Mouse (Mus musculus) cerebellum, adult 18-20 months (tissue): ENCODE measurements around the gene Gpd1.
"Not testable (repeated sequence)": the region's sequence is repeated elsewhere in the genome, so short reads cannot be mapped to it uniquely, and the experiment has no call there.

Source experiments
- DNase-seq, 2 experiments: peaks; one replicate each; pipeline ENCODE4 v3.0.0; 2021

The Gpd1 gene

GRCm38 (mm10) chr15:99717386-99718334 lies at the start of gene Gpd1:
Gpd1 (plus strand) TSS chr15:99717515.
- DNase-seq = peak; percentile 87 to 90

DNA sequence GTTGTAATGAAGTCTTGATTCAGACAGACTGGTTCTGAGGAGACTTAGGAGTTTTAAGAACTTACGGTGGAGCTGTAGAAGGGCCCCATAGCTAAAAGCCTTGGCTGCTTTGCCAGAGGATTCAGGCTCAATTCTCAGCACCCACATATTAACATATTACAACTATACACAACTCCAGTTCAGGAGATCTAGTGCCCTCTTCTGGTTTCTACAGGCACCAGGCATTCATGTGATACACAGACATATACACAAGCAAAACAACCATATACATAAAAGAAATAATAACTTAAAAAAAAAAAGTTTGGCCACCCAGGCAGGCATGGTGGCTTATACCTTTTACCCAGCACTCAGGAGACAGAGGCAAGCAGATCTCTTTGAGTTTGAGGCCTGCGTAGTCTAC lies 49.8 kb upstream of the Gpd1 start:
- DNase-seq = no peak

GRCm38 (mm10) chr15:99668881-99669280 lies 48.4 kb upstream of the Gpd1 start:
- peak; percentile 85 to 88 for DNase-seq

- no peak for DNase-seq
Measured at GRCm38 (mm10) chr15:99669392-99669791, 47.9 kb upstream of the Gpd1 start.

DNA sequence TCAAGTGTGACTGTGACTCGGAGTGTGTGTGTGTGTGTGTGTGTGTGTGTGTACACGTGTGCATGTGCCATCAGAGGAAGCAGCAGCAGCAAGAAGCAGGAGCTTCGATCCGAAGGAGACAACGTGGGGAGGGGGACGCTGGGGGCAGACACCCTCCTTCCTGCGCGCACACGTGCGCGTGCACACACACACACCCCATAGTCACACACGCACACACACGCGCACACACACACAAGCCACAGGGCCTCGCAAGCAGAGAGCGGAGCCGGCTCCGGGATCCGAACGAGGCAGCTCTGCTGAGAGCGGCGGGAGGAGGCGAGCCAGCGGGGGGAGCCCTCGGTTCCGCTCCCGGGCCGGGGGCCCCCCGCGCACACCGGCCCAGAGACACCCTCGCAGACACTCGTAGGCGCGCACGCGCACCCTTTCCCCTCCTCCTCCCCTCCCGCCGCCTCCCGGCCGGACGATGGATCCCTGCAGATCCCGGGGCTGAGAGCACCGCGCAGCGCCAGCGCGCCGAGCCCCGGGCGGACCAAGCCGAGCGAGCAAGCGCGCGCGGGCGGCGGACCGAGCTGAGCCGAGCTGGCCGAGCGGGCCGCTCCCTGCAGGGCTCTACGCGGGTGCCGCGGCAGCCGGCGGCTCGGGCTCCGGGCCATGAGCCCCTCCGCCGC lies 47.0 kb upstream of the Gpd1 start, which contains the start of gene Asic1:
TSS of gene Asic1 (plus strand) at position 215 of the 668 bp plus-strand sequence.
- peak; percentile 84 to 87 for DNase-seq

- DNase-seq = peak in 1 of 2 experiments; percentile 48
Measured at GRCm38 (mm10) chr15:99670964-99671670, 46.2 kb upstream of the Gpd1 start.

DNA sequence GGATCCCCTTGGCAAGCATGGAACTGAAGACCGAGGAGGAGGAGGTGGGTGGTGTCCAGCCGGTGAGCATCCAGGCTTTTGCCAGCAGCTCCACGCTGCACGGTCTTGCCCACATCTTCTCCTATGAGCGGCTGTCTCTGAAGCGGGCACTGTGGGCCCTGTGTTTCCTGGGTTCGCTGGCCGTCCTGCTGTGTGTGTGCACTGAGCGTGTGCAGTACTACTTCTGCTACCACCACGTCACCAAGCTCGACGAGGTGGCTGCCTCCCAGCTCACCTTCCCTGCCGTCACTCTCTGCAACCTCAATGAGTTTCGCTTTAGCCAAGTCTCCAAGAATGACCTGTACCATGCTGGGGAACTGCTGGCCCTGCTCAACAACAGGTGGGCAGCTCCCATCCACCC lies 45.5 kb upstream of the Gpd1 start:
- peak; percentile 45 to 54 for DNase-seq

- DNase-seq = peak; percentile 55 to 60
Measured at GRCm38 (mm10) chr15:99674866-99675265, 42.4 kb upstream of the Gpd1 start.

- DNase-seq = no peak
Measured at GRCm38 (mm10) chr15:99677089-99677488, 40.2 kb upstream of the Gpd1 start.

GRCm38 (mm10) chr15:99678063-99678800 lies 39.1 kb upstream of the Gpd1 start:
- DNase-seq = peak; percentile 52 to 65

DNA sequence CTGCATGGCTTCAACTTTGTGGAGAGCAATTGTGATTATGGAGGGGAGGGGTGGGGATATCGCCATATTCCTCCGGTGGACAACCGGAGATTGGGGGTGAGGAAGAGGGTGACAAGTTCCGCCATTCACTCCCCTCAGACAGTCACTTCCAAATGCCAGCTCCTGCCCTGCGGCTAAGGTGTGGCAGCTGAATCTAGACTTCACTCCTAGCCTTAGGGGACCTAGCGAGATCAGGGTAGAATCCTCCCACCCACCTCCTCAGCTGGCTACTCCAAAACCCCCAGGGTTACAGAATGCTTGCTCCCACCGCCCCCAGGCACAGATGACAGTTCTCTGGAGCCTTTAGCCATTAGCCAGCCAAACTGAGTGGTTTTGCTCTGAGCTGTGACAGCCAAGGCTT lies 38.3 kb upstream of the Gpd1 start:
- no peak for DNase-seq

DNA sequence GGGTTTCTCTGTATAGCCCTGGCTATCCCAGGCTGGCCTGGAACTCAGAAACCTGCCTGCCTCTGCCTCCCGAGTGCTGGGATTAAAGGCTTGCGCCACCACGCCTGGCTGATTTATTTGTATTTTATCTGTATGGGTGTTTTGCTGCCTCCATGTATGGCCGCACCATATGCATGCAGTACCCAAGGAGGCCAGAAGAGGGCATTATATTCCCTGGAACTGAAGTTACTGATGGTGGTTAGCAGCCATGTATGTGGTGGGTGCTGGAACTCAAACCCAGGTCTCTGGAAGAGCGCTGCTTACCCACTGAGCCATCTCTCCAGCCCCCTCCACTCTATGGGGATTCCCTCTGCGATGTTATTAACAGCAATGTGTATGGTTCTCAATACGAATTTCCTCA lies 34.4 kb upstream of the Gpd1 start:
- peak in 1 of 2 experiments; percentile 40 for DNase-seq

DNA sequence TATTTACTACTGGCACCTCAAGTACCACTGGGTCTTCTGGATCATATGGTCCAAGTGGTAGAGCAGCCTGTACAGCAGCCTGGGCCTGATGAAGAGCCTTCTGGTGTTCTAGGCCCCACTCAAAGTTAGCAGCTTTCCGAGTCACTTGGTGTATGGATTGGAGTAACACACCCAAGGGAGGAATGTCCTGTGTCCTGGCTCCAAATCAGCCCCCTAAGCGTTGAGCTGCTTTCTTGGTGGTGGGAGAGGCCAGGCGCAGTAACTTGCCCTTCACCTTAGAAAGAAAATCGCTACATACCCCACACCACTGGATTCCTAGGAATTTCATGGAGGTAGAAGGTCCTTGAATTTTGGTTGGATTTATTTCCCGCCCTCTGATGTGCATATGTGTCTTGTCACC lies 33.2 kb upstream of the Gpd1 start:
- no peak for DNase-seq

GRCm38 (mm10) chr15:99688712-99689111 lies 28.6 kb upstream of the Gpd1 start:
- DNase-seq = peak; percentile 75 to 78

DNA sequence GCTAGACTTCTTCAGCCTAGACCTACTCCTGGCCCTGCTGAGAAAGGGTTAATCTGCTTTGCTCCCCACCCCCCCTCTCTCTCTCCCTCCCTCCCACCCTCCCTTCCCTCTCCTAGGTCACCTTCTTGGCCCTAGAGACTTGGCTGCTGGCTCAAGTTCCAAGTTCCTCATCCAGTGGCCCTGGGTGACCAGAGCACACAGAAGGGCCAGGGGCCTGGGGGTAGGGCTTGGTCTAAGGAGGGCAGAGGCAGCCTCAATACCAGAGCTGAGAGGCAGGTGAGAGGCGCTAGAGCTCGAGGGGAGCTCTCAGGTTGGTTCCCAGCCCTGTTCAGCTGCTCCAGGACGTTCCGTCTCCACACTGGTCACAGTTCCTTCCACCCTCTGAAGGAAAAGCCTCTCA lies 26.4 kb upstream of the Gpd1 start:
- no peak for DNase-seq

DNA sequence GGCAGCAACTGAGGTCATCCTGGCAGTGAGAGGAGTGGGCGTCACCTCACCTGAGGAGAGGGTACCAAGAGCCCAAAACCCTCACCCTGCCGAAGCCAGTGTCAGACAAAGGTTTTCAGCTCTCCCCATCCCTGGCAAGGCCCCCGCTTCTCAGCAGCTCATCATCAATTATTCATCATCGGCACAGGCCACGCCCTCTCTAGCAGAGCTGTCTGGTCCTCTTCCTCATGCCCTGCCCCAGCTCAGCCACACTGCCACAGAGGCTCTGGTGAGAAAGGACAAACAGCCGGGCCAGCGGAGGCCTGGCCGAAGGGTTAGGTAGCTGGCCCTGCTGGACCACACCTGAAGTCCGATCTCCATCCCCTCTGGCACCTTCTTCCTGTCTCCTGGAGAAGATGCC lies 25.3 kb upstream of the Gpd1 start:
- DNase-seq = peak in 1 of 2 experiments; percentile 37

- no peak for DNase-seq
Measured at GRCm38 (mm10) chr15:99697309-99697708, 20.0 kb upstream of the Gpd1 start.

GRCm38 (mm10) chr15:99698533-99699085 lies 18.7 kb upstream of the Gpd1 start:
- no peak for DNase-seq

DNA sequence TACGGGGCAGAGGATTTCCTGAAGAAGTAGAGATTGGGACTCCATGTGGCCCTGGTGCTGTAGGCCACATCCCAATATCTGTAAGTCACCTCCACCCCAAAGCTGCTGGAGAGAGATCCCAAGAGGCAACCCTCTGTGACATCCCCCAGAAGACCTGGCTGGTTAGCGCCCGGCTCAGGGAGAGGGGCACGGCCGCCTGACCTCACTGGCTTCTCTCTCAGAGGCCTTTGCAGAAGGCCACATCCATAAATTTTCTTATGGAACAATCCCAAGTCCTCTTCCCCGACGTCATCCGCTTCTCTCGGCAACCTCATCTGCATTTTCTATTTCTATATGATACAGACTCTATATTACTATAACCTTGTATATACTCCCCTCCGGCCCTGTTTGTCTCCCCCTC lies 17.6 kb upstream of the Gpd1 start:
- DNase-seq = no peak

DNA sequence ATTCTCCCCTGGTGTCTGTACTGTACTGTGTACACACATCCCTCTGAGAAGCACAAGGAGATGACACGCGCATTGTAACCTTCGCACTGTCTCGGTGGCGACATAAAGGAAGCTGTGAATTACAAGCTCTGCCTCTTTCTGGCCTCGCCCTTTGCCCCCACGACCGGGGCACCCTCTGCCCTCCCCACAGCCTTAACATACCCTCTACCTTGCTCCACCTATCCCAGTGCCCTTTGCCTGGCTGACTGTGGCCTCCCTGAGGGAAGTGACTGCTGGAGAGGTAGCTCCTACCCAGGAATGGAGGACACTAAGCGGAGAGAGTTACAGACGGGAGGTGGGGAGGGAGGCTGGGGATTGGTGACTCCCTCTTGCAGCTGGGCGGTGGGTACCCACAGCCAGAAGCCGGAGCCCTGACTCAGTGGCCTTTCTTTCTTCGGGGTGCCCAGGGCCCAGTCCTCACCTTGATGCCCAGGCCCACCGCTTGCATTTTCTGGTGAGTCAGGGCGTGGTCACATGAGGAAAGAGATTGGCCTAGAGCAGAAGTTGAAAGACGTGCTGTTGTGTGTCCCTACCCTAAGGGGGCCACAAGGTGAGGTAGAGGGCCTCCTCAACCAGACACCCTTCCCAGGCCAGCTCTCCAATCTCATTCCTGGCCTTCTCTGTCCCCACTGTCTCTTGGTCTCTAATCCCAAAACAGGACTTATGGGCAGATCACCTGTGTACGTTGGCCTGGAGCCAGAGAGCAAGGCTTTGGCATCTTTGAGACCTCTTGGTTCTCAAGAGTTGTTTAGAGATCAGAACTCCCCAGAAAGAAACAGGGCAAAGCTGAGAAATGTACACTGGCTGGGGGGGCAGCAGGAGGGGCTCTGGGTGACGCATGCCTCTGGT lies 16.9 kb upstream of the Gpd1 start:
- no peak for DNase-seq

DNA sequence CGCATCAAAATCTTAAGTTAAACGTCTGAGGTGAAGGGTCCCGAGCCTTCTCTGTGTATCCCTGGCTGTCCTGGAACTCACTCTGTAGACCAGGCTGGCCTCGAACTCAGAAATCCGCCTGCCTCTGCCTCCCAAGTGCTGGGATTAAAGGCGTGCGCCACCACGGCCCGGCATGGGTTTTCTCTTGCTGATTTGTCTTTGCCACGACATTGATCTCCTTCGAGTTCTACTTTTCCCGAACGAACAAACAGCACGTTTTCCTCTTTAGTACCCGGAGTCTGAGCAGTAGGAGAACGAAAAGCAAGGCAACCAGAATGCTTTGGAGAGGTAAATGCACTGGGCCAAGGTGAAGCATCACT lies 15.7 kb upstream of the Gpd1 start:
- DNase-seq = not testable (repeated sequence)
